Mouse (Mus musculus) induced T-regulatory cell, adult 2 months (primary cell): ENCODE data around the gene Tymp.
A peak's percentile ranks its signal among the peaks of the same experiment; 100 is the strongest.

Source experiments
- DNase-seq: peaks from one replicate; pipeline ENCODE4 v3.0.0-alpha.2; 2012; ENCODE audit warnings: low read depth

The Tymp gene

DNA sequence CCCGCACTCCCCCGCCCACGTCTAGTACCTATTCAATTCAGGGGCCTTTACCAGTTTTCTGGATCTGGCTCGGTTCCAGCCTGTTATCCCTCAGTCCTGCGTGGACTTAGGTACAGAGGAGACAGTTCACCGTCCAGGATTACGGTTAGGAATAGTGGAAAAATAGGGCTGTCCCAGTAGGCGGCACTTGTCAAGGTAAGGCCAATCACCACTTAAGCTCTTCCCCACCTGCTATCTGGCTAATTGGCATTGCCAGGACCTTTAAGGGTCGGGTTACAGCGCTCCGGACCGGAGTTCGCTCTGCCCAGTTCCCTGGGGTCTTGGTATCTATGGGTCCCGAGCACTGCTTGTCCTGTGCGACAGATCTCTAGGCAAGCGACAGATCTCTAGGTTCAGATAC lies at the start of gene Tymp:
Tymp (minus strand) TSS at position 83 of the 400 bp plus-strand sequence.
- no peak for DNase-seq

GRCm38 (mm10) chr15:89425711-89426121 lies 48.9 kb upstream of the Tymp start, which contains the start of gene Cpt1b:
Gene Cpt1b (minus strand): TSS chr15:89425863.
- no peak for DNase-seq

- DNase-seq, result no peak
Observed at GRCm38 (mm10) chr15:89424621-89425020, 47.8 kb upstream of the Tymp start.

DNA sequence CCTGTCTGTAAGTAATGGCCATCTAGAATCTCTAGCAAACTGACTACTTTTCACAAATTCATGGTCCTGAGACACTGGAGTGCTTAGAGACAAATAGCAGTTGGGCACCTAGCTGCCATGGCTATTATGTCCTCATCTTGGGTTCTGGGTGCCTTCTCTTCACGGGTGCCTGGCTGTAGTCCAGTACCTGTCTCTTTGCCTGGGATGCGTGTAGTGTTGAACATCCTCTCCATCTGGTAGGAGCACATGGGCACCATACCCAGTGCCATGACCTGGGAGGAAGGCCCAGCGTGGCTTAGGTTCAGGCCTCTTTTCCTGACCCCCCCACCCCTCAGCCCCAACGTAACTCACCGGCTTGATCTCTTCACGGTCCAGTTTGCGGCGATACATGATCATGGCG lies 45.1 kb upstream of the Tymp start:
- no peak for DNase-seq

GRCm38 (mm10) chr15:89415282-89415681 lies 38.4 kb upstream of the Tymp start:
- no peak for DNase-seq

- DNase-seq, result no peak
Observed at GRCm38 (mm10) chr15:89410118-89410517, 33.3 kb upstream of the Tymp start, which contains the start of gene Syce3. Gene Syce3 (minus strand): TSS chr15:89410503.

DNA sequence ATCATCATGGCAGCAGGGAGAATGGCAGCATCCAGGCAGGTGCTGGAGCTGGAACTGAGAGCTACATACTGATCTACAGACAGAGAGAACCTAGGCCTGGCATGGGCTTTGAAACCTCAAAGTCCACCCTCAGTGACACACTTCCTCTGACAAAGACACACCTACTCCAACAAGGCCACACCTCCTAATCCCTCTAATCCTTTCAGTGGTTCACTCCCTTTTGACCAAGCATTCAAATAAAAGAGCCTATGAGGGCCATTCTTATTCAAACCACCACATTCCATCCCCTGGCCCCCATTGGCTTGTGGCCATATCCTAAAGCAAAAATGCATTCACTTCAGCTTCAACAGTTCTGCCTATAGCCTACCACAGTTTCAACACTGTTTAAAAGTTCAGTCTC lies 29.9 kb upstream of the Tymp start:
- DNase-seq, result no peak

- DNase-seq, result no peak
Observed at GRCm38 (mm10) chr15:89404831-89405623, 28.2 kb upstream of the Tymp start.

- no peak for DNase-seq
Observed at GRCm38 (mm10) chr15:89402471-89402870, 25.6 kb upstream of the Tymp start.

DNA sequence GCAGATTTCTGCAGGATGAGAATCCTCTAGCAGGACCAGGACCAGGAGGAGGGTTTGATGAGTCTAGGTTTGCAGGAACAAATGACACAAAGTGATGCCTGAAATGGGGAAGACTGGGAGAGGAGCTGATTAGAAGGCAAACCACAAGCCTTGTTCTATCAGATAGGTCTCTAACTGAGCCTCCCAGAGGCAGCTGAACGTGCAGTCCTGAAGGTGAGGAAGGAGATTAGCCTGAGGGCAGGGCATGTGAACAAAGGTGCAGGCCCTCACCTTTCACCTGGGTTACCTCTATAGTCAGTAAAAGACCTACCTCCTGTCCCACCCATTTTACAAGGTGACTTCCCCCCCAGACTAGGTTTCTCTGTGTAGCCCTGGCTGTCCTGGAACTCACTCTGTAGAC lies 22.9 kb upstream of the Tymp start:
- DNase-seq, result no peak

GRCm38 (mm10) chr15:89398146-89398545 lies 21.3 kb upstream of the Tymp start:
- DNase-seq, result no peak

DNA sequence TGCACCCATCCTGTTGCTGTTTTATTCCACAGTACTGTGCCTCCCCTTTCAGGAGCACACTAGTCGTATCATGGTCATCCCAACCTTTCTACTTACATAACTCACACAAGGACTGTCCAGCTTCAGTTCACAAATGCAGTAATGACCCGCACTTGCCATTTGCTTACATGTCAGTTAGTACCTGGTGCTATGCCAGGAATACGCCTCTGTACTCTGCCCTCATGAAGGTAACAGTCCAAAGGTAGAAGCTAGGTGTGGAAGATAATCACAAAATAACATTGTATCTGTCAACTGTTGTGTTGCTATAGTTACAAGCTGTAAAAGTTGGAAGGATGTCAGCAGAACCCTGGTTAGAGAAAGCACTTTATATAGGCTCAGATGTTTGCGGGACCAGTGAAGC lies 20.0 kb upstream of the Tymp start:
- no peak for DNase-seq

- DNase-seq, result no peak
Observed at GRCm38 (mm10) chr15:89390081-89390480, 13.2 kb upstream of the Tymp start.

DNA sequence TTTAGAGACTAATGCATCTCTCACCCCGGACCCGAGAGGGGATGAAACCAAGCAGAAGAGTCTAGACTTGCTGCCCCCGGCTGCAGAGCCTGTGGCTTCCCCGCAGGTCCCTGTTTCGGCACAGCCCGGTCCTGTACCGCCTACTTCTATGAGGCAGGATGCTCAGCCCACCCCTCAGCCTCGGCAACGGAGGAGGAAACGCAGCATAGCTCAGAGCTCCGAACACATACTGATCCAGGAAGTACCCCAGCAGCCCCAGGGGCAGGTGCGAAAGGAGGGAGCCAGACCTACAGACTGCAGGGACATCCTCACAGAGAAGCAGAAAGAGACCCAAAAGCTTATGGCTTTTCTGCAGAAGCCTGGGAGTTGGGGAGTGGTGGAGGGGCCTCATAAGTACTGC lies 10.3 kb upstream of the Tymp start:
- DNase-seq, result peak; percentile 30

- no peak for DNase-seq
Observed at GRCm38 (mm10) chr15:89384617-89385016, 7.8 kb upstream of the Tymp start, which contains the start of gene Klhdc7b. Gene Klhdc7b (plus strand): TSS chr15:89384917.

DNA sequence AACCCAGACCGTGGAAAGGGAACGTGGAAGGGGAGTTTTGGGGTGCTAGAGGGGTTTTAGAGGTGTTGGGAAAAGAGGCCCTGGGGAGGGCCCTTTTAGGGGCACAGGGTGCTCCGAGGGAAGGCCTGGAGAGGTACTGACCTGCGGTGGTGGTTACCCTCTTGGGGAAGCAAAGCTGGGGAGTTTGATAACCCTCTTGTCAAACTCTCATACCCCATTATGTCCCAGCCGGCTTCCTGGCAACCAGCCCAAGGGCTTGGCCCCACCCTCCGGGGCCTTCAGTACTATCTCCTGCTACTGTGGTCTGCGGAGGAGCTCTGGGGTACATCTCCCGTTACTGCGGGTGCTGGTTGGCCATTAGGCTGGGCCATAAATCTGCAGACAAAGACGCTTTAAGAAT lies 2.6 kb upstream of the Tymp start:
- no peak for DNase-seq

GRCm38 (mm10) chr15:89378831-89379401 lies 2.1 kb upstream of the Tymp start, which contains the start of gene Odf3b:
Gene Odf3b (minus strand): TSS chr15:89379282.
- DNase-seq, result peak; percentile 46

DNA sequence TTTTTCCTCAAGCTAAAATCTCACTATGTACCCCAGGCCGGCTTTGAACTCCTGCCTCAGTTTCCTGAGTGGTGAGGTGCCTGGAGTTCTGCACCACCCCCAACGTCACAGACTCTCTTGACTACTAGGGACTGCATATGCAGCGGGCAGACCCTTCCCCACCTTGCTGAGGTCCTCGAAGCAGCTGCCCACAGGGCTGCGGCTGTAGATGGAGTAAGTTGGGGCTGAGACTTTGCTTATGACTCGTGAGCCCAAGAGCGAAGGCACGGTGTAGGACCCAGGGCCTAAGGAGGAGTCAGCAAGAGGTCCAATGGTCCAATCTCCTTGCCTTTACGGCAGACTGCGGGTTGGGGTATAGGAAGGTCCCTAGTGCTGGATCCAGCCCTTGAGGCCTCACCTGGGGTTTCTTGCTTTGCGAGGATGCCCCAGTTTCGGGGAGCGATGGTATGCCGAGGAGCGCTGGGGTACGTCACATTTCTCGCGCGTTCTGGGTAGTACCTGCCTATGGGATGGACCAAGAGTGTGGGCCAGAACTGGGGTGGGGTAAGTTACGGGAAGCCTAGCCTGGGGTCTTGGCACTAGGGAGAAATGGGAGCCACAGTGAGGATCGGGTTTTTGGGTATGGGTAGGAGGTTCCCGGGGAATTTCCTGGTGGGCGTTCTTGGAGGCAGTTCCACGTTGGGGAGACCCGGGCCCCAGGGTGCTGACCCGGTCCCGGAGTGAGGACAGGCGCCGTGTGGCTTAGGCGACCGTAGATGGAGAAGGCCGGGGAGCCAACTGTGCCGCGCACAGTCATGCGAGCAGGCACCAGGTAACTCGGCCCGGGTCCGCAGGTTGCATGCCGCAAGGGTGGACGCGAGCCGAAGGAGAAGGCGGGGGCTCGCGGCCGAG lies 1.3 kb upstream of the Tymp start:
- DNase-seq, result peak; percentile 17

GRCm38 (mm10) chr15:89377362-89377761 lies 523 bp upstream of the Tymp start:
- no peak for DNase-seq

DNA sequence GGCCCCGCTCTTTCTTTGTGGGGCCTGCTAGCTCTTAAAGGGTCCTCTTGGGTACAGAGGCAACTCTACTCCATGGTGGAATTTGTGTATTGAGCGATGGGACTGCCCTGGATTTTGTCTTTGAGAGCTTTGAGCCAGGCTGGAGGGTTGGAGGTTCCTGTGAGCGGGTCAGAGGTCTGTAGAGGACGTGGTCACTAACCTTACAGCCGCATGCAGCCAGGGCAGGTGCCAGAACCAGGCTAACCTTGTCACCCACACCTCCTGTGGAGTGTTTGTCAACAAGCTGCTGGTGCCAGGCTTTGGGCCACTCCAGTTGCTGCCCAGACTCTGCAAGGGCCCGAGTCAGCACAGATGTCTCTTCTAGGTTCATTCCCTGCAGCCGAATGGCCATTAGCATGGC lies 799 bp downstream of the Tymp start:
- no peak for DNase-seq

DNA sequence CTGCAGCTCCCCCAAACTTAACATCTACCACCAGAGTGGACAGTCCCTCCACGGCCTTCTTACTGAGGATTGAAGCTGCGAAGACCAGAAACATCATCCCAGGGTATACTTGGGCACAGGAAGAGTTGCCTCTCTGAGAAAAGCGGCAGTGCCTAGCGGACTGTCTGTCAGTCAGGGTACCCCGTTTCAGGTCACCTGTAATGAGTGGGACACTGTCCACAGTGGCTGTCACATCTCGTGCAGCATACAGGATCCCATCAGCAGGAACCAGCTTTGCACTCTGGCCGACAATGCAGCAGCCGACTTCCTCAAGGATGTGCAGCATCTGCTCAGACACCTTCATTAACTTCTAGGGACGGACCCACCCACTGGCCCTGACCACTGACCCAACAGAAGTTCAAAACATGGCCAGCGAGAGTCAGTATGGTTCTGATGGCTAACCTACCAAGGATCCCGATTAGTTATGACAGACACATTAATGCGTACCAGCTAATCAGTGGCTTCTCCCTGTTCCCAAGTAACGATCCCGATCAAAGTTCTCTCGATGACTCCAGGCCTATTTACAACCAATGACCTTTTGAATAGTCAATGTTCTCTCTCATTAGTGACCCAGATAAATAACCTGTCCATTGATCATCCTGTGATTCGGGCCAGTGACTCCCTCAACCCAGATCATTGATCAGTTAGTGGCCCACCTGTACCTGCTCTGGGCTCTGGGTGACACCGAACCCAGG lies 1.9 kb downstream of the Tymp start:
- DNase-seq, result no peak

GRCm38 (mm10) chr15:89374340-89374739 lies 2.5 kb downstream of the Tymp start:
- no peak for DNase-seq
